Mouse (Mus musculus) MN1 (cell line): Measurements from ENCODE around the gene Prss32.
A peak's percentile ranks its signal among the peaks of the same experiment; 100 is the strongest.

ENCODE experiments used
- DNase-seq: peaks from one replicate; pipeline ENCODE4 v3.0.0-alpha.2; 2016; ENCODE audit warnings: low spot score

Gene Prss32

GRCm38 (mm10) chr17:23843812-23844273 is at the start of gene Prss32, which contains the start of gene Prss41:
TSS of gene Prss32 (plus strand) at chr17:23843855.
TSS of gene Prss41 (minus strand) at chr17:23844172.
- no peak for DNase-seq

DNA sequence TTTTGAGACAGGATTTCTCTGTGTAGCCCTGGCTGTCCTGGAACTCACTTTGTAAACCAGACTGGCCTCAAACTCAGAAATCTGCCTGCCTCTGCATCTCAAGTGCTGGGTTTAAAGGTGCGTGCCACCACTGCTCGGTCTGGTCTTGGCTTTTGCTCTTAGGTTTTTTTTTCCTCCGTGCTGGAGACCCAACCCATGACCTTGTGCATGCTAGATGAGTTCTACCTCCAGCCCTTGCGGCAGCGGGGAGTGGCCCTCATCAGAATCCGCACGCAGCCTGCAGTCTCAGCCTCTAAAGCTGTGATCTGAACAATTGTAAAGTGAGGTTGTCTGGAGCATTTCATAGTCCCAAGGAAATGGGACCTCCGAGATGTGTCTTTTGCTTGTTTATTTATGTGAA is 48.3 kb upstream of the Prss32 start:
- DNase-seq: no peak

DNA sequence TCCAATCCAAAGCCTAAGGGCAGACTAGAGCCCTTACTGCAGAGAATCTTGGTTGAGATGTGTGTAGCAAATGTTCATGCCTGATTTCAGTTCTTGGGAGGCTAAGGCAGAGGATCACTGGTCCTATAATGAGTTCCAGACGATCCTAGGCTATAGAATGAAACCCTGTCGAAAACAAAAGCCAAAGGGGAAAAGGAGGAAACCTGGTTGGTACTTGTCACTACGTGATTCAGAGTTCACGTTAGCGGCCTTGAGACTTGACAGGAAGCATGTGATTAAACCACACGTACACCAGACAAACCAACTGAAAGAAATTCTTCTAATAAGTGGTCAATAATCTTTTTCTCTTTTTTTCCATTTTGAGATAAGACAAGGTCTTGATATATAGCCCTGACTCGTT is 46.3 kb upstream of the Prss32 start:
- DNase-seq: no peak

DNA sequence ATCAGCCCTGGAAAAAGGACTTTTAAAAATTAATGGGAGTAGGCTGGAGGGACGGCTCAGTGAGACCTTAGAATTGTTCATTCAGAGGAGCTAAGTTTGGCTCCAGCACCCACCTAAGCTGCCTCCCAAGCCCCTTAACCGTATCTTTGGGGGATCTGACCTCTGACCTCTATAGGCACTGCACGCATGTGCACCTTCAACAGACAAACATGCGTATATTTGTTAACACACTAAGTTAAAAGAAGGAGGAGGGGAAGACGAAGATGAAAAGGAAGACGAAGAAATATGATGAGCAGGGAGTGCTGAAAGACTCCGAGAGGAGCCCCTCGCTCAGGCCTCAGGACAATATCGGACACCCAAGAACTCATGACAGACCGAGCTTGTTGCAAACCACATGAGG is 42.0 kb upstream of the Prss32 start:
- DNase-seq: no peak

- DNase-seq: peak; percentile 100
Measured at GRCm38 (mm10) chr17:23802746-23803365, 40.8 kb upstream of the Prss32 start.

- DNase-seq: peak; percentile 88
Measured at GRCm38 (mm10) chr17:23803366-23804041, 40.2 kb upstream of the Prss32 start.

DNA sequence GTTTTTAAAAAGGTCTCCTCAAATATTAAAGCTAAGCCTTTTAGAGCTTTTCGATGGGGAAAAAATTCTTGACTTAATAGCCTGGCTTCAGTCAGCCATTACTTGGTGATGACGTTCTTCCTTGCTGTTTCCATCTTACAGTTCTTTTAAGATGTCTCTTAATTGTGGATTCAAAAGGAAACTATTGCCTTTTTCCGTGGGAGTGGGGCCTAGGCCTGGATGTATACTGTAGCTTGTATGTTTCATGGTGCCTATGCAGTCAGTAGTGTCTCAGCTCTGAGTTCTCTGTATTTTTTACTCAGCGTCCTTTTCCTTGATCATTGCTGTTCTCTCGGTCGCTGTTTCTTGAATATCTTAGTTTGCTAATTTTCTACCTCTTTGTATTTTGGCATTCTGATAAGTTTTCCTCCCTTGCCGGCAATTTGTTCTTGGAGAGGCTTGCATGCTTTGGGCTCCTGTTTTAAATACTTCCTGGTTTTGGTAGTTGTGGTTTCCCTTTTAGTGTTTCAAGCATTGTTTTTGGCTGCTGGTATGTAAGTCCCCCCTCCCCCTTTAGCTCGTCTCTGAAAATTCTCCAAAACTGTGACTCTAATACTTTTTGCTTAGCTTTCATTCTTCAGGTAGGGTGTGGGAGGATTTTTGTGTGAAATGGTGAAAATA is 39.1 kb upstream of the Prss32 start:
- DNase-seq: no peak

- DNase-seq: no peak
Measured at GRCm38 (mm10) chr17:23806867-23807266, 36.8 kb upstream of the Prss32 start.

DNA sequence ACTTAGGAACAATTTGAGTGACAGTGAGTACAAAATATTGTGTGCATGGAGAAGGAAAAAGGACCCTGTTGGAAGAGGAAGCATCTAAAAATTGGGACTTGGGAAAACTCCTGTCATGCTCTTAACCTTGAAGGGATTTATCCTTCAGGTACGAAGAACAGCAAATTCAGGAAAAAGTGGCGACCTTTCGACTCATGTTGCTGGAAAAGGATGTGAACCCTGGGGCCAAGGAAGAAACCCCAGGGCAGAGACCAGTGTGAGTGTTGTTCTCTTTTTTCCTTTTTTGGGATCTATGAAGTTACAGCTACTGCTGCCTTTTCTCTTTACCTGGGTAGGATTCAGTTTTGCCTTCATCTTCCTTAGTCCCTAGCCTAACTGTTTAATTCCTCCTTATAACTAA is 35.7 kb upstream of the Prss32 start:
- DNase-seq: no peak

GRCm38 (mm10) chr17:23815641-23816040 is 28.0 kb upstream of the Prss32 start:
- no peak for DNase-seq

DNA sequence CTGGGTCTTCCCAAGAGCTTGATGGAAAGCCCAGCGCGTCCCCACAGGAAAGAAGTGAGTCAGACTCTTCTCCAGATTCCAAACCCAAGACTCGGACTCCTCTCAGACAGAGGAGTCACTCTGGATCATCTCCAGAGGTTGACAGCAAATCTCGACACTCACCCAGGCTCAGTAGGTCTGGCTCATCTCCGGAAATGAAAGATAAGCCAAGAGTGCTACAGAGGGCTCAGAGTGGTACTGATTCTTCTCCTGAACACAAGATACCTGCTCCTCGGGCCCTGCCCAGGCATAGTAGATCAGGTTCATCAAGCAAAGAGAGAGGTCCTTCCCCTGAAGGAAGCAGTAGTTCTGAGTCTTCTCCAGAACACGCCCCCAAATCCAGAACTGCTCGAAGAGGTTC is 25.1 kb upstream of the Prss32 start:
- DNase-seq: no peak

- DNase-seq: no peak
Measured at GRCm38 (mm10) chr17:23819235-23819634, 24.4 kb upstream of the Prss32 start.

DNA sequence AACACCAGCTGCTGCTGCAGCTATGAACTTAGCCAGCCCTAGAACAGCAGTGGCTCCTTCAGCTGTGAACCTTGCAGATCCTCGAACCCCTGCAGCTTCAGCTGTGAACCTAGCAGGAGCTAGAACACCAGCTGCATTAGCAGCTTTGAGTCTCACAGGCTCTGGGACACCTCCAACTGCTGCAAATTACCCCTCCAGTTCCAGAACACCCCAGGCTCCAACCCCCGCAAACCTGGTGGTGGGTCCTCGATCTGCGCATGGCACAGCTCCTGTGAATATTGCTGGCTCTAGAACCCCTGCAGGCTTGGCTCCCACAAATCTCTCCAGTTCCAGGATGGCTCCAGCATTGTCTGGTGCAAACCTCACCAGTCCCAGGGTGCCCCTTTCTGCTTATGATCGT is 22.9 kb upstream of the Prss32 start:
- DNase-seq: no peak

- no peak for DNase-seq
Measured at GRCm38 (mm10) chr17:23822094-23822493, 21.6 kb upstream of the Prss32 start.

DNA sequence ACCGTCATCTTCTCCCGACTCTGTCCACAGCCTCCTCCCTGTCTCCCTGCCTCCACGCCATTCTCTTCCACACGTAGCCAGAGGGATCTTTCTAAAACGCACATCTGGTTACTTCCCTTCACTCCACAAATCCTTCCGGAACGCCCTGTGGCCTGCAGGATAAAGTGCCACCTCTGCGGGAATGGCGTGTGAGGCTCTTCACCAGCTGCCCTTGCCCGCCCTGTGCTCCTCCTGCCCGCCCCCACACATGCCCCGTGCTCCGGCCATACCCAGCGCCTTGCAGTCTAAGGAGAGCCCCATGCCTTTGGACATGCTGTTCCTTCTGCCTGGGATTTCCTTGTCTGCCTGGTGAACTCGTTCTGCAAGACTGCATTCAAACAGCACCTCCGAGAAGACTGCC is 20.6 kb upstream of the Prss32 start:
- DNase-seq: no peak

GRCm38 (mm10) chr17:23823614-23824013 is 20.0 kb upstream of the Prss32 start:
- no peak for DNase-seq

- peak; percentile 27 for DNase-seq
Measured at GRCm38 (mm10) chr17:23825591-23825990, 18.1 kb upstream of the Prss32 start.

- peak; percentile 75 for DNase-seq
Measured at GRCm38 (mm10) chr17:23828271-23829001, 15.2 kb upstream of the Prss32 start.

DNA sequence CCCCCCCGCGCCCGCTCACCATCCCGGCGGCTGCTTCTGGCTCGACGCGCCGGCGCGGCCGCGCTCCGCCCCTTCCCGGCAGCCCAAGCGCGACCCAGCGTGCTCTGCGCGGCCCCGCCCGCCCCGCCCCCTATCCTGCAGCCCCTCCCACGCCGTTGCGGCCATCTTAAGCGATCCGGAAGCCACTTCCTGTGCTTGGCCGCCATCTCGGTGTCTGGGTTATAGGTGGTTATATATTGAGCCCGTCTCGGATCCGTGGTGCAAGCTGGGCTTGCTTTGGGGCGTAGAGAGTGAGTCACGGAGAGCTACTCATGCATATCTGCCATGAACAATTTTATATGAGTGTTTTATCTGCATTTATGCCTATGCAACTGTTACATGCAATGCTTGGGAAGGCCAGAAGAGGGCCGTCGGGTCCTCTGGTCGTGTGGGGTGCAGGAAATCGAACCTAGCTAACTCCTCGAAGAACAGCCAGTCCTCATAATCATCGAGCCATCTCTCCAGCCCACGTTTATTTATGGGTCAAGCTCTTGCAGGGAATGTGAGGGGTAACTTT is 14.5 kb upstream of the Prss32 start, which contains the start of gene Elob:
Gene Elob (minus strand): TSS at position 73 of the 556 bp plus-strand sequence.
- DNase-seq: peak; percentile 92

- no peak for DNase-seq
Measured at GRCm38 (mm10) chr17:23831201-23831600, 12.5 kb upstream of the Prss32 start.

GRCm38 (mm10) chr17:23836006-23836575 is 7.6 kb upstream of the Prss32 start, which contains the start of gene Prss33:
TSS of gene Prss33 (minus strand) at chr17:23836056.
- no peak for DNase-seq

GRCm38 (mm10) chr17:23841145-23841544 is 2.5 kb upstream of the Prss32 start:
- DNase-seq: peak; percentile 69
